In genomic region chr6:86404996-86405395, GRCm38 (mm10) we compare ENCODE assay signal across 8 mouse cellular contexts. TPM values are rescaled to one million over a fixed set of nuclear protein-coding genes. Genes with fewer than 3 reads are reported as not detected.
DNase-seq lines count a peak whose midpoint lies in the region; ATAC-seq and TF ChIP-seq lines count a peak whose summit lies in the region.

No protein-coding gene starts in this region.

- H3K4me1 ChIP-seq in kidney, postnatal 0 days (replicated peaks; ENCODE audit: insufficient read depth, low read length) = peaks cover 5% of the 10 kb centered on the region; the same call in 1 of the 2 replicates
- H3K4me1 ChIP-seq in heart, embryonic 16.5 days (ENCODE audit: control insufficient read depth, insufficient read depth, low read length) = peaks cover 11% of the 10 kb centered on the region
- H3K4me1 ChIP-seq in midbrain, embryonic 11.5 days (ENCODE audit: control insufficient read depth, insufficient read depth, low read length) = peaks cover 8% of the 10 kb centered on the region

- ATAC-seq in kidney, postnatal 0 days (replicated peaks; ENCODE audit: low FRiP score, low read depth) = no peak
- no peak for ATAC-seq in heart, embryonic 16.5 days (replicated peaks; ENCODE audit: extremely low read depth, insufficient read depth, low FRiP score)
- no peak for ATAC-seq in midbrain, embryonic 11.5 days (ENCODE audit: low FRiP score)

- 0% methylated on average over 11 of the region's 11 CpGs for WGBS in kidney, postnatal 0 days
- WGBS in heart, embryonic 16.5 days = under 1% methylated on average over 11 of the region's 11 CpGs
- under 1% methylated on average over 11 of the region's 11 CpGs for WGBS in midbrain, embryonic 11.5 days

- H3K27me3 ChIP-seq in kidney, postnatal 0 days (ENCODE audit: insufficient read depth, low read length) = no peaks in the 10 kb centered on the region
- H3K27me3 ChIP-seq in heart, embryonic 16.5 days (ENCODE audit: control insufficient read depth, insufficient read depth, low read length) = no peaks in the 10 kb centered on the region
- no peaks in the 10 kb centered on the region for H3K27me3 ChIP-seq in midbrain, embryonic 11.5 days (ENCODE audit: control insufficient read depth, insufficient read depth, low read length)

- H3K27ac ChIP-seq in kidney, postnatal 0 days = peak overlapping the region; percentile 100
- peak overlapping the region; percentile 100 for H3K27ac ChIP-seq in heart, embryonic 16.5 days (ENCODE audit: low read length)
- peak overlapping the region; percentile 100 for H3K27ac ChIP-seq in midbrain, embryonic 11.5 days (ENCODE audit: low read depth, low read length)

- TF ChIP-seq CTCF in kidney, postnatal 0 days (IDR thresholded peaks at IDR 0.05; ENCODE audit: low read depth) = no peak

- H3K9ac ChIP-seq in kidney, postnatal 0 days (ENCODE audit: low read depth, low read length) = peak overlapping the region; percentile 97
- H3K9ac ChIP-seq in heart, embryonic 16.5 days (ENCODE audit: low read length) = peak overlapping the region; percentile 98
- peak overlapping the region; percentile 100 for H3K9ac ChIP-seq in midbrain, embryonic 11.5 days (ENCODE audit: low read length)

- H3K4me2 ChIP-seq in kidney, postnatal 0 days (ENCODE audit: low read length) = peak overlapping the region; percentile 67
- peak overlapping the region; percentile 80 for H3K4me2 ChIP-seq in heart, embryonic 16.5 days (ENCODE audit: low read depth, low read length)
- peak overlapping the region; percentile 81 for H3K4me2 ChIP-seq in midbrain, embryonic 11.5 days

- DNase-seq in kidney, postnatal 0 days (ENCODE audit: low spot score) = peak; percentile 60
- DNase-seq in kidney, adult 8-10 months = no peak
- DNase-seq in R1 (ENCODE audit: low read depth, low spot score) = peak; percentile 59
- peak; percentile 95 for DNase-seq in midbrain, embryonic 11.5 days (ENCODE audit: low spot score, missing footprints)
- no peak for DNase-seq in urinary bladder, postnatal 25 days (ENCODE audit: low spot score)
- DNase-seq in left cerebral cortex, adult 11 months (ENCODE audit: low spot score) = no peak
- DNase-seq in ovary, adult 18-20 months (ENCODE audit: low spot score) = no peak

- H3K36me3 ChIP-seq in kidney, postnatal 0 days (ENCODE audit: insufficient read depth, low read length) = no peaks in the 10 kb centered on the region
- no peaks in the 10 kb centered on the region for H3K36me3 ChIP-seq in heart, embryonic 16.5 days (ENCODE audit: control insufficient read depth, insufficient read depth)
- no peaks in the 10 kb centered on the region for H3K36me3 ChIP-seq in midbrain, embryonic 11.5 days (ENCODE audit: control insufficient read depth, insufficient read depth, low read length)

- H3K4me3 ChIP-seq in kidney, postnatal 0 days (replicated peaks; ENCODE audit: low read depth, low read length) = peak overlapping the region; percentile 84
- peak overlapping the region; percentile 92 for H3K4me3 ChIP-seq in heart, embryonic 16.5 days (ENCODE audit: low read length)
- peak overlapping the region; percentile 87 for H3K4me3 ChIP-seq in midbrain, embryonic 11.5 days (ENCODE audit: low read depth, low read length)

- H3K9me3 ChIP-seq in kidney, postnatal 0 days (replicated peaks; ENCODE audit: low read length) = no peaks in the 10 kb centered on the region
- no peaks in the 10 kb centered on the region for H3K9me3 ChIP-seq in heart, embryonic 16.5 days (replicated peaks; ENCODE audit: control insufficient read depth, low read length)
- H3K9me3 ChIP-seq in midbrain, embryonic 11.5 days (ENCODE audit: control insufficient read depth, low read length) = no peaks in the 10 kb centered on the region

RNA-seq across cellular contexts. Expression of gene Tia1, which starts 1.0 kb away (rescaled TPM):
- polyA plus RNA-seq in kidney, postnatal 0 days (2015; fragmentation: Nextera tagmentation; extraction: Ambion mirVana) = 119 and 122 TPM in 2 replicates
- polyA plus RNA-seq in heart, embryonic 16.5 days (2015; fragmentation: Nextera tagmentation; extraction: Ambion mirVana) = 118 and 120 TPM in 2 replicates
- 241 and 255 TPM in 2 replicates for polyA plus RNA-seq in midbrain, embryonic 11.5 days (2014; fragmentation: Nextera tagmentation; extraction: Ambion mirVana)

RNA-seq across cellular contexts. Expression of gene Pcyox1, which starts 8.0 kb away (rescaled TPM):
- 110 and 111 TPM in 2 replicates for polyA plus RNA-seq in kidney, postnatal 0 days (2015; fragmentation: Nextera tagmentation; extraction: Ambion mirVana)
- 55.5 and 56.6 TPM in 2 replicates for polyA plus RNA-seq in heart, embryonic 16.5 days (2015; fragmentation: Nextera tagmentation; extraction: Ambion mirVana)
- polyA plus RNA-seq in midbrain, embryonic 11.5 days (2014; fragmentation: Nextera tagmentation; extraction: Ambion mirVana) = 107 and 119 TPM in 2 replicates

RNA-seq across cellular contexts. Expression of gene Gm44790, which starts 21.5 kb away (rescaled TPM):
- polyA plus RNA-seq in kidney, postnatal 0 days (2015; fragmentation: Nextera tagmentation; extraction: Ambion mirVana) = not detected in 2 replicates
- 0.46 and 0.47 TPM in 2 replicates for polyA plus RNA-seq in heart, embryonic 16.5 days (2015; fragmentation: Nextera tagmentation; extraction: Ambion mirVana)
- not detected in 2 replicates for polyA plus RNA-seq in midbrain, embryonic 11.5 days (2014; fragmentation: Nextera tagmentation; extraction: Ambion mirVana)

RNA-seq across cellular contexts. Expression of gene C87436, which starts 33.2 kb away (rescaled TPM):
- 22.5 and 23.1 TPM in 2 replicates for polyA plus RNA-seq in kidney, postnatal 0 days (2015; fragmentation: Nextera tagmentation; extraction: Ambion mirVana)
- 18.5 and 20.1 TPM in 2 replicates for polyA plus RNA-seq in heart, embryonic 16.5 days (2015; fragmentation: Nextera tagmentation; extraction: Ambion mirVana)
- polyA plus RNA-seq in midbrain, embryonic 11.5 days (2014; fragmentation: Nextera tagmentation; extraction: Ambion mirVana) = 23.6 and 26.4 TPM in 2 replicates

RNA-seq across cellular contexts. Expression of gene Snrpg, which starts 33.9 kb away (rescaled TPM):
- polyA plus RNA-seq in kidney, postnatal 0 days (2015; fragmentation: Nextera tagmentation; extraction: Ambion mirVana) = 490 and 543 TPM in 2 replicates
- polyA plus RNA-seq in heart, embryonic 16.5 days (2015; fragmentation: Nextera tagmentation; extraction: Ambion mirVana) = 246 and 255 TPM in 2 replicates
- 658 and 748 TPM in 2 replicates for polyA plus RNA-seq in midbrain, embryonic 11.5 days (2014; fragmentation: Nextera tagmentation; extraction: Ambion mirVana)

Comparison
In these comparisons a context has a peak if more than half of its experiments do, and no peak if none do; other contexts are left out.
1. DNase-seq: peak in kidney, postnatal 0 days (single experiment), R1 (single experiment) and midbrain, embryonic 11.5 days (single experiment); none in kidney, adult 8-10 months (0 of 2), urinary bladder, postnatal 25 days (single experiment), left cerebral cortex, adult 11 months (single experiment) and ovary, adult 18-20 months (single experiment).
2. Peak in every context shown above with its lines, with median percentiles within 50 percentile points of each other: H3K27ac ChIP-seq, H3K4me2 ChIP-seq, H3K4me3 ChIP-seq and H3K9ac ChIP-seq.